Mouse (Mus musculus) embryonic fibroblast, embryonic 13.5 days (primary cell): ENCODE data around the gene Slc2a3.

ENCODE experiments used
- CTCF ChIP-seq: IDR thresholded peaks from 2 replicates; pipeline ENCODE4 v1.5.1; 2011; ENCODE audit warnings: mild to moderate bottlenecking, control low read depth, low read length, moderate library complexity, borderline replicate concordance; ENCODE audit not compliant: insufficient read depth
- POLR2A ChIP-seq: IDR thresholded peaks from 2 replicates; pipeline ENCODE4 v1.6.1; 2011; ENCODE audit warnings: low read depth, mild to moderate bottlenecking, control low read depth, low read length, moderate library complexity

- TF ChIP-seq CTCF (no peak), POLR2A (no peak)
Measured at GRCm38 (mm10) chr6:122715886-122716285, 85.6 kb downstream of the Slc2a3 start.
